Mouse (Mus musculus): ENCODE measurements at regions not wholly inside any gene's neighbourhood (a gene's known extent, or its start where the extent isn't known, plus 50 kb on each side); places are given as distances from the start of the nearest gene placed in this dataset.

DNA sequence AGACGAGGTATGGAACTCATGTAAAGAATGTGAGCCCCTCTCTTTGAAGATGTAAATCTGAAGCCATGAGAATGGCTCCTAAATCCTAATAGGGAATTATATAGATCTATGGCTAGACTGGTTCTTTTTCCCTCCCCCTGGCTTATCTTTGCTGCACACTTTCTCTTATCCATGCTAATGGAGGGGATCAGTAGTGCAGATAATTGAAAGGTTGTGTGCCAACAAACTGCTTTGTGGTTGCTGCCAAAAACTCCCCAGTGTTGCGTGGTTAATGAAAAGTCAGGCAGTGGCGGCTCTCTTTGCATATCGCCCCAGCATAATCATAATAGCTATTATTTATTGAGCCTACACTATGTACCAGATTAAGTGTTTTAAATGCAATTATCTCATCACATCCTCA is 427.6 kb downstream of the Nuf2 start:
- Histone ChIP-seq H3K36me3 (ENCODE audit: control insufficient read depth, insufficient read depth, low read length) (no peaks in the 10 kb centered on the region), H3K9ac (ENCODE audit: low read depth, low read length) (no peak overlapping the region), H3K27ac (ENCODE audit: low read depth, low read length) (no peak overlapping the region), H3K4me1 (ENCODE audit: control insufficient read depth, insufficient read depth, low read length) (no peaks in the 10 kb centered on the region), H3K4me2 (replicated peaks; ENCODE audit: low read depth, low read length) (no peak overlapping the region), H3K9me3 (ENCODE audit: control insufficient read depth, low read length) (no peaks in the 10 kb centered on the region), H3K27me3 (ENCODE audit: control insufficient read depth, insufficient read depth, low read length) (no peaks in the 10 kb centered on the region), H3K4me3 (ENCODE audit: low read length) (no peak overlapping the region)
- 66% methylated on average over 4 of the region's 4 CpGs for WGBS
- ATAC-seq (ENCODE audit: low FRiP score, low TSS enrichment), result no peak

DNA sequence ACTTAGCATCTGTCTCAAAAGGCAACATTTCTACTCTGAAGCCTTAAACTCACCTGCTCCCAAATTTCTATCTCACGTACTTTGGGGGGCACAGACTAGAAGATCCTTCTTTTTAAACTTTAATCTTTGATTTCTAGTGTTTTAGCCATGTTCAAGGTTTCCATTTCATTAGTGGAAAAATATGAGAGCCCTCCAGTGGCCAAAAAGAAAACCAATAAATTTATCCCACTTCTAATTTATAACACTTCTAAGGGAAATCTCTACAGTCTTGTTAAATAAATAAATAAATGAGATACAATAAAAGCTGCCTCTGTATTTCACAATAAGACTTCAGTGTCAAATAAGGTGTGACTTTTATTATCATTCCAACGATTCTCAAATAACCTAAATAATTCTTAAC is 428.2 kb downstream of the Nuf2 start:
- H3K36me3 ChIP-seq (ENCODE audit: control insufficient read depth, insufficient read depth, low read length), result no peaks in the 10 kb centered on the region
- no peaks in the 10 kb centered on the region for H3K27me3 ChIP-seq (ENCODE audit: control insufficient read depth, insufficient read depth, low read length)
- no peaks in the 10 kb centered on the region for H3K9me3 ChIP-seq (ENCODE audit: control insufficient read depth, low read length)
- no peak overlapping the region for H3K4me2 ChIP-seq (replicated peaks; ENCODE audit: low read depth, low read length)
- H3K4me1 ChIP-seq (ENCODE audit: control insufficient read depth, insufficient read depth, low read length), result no peaks in the 10 kb centered on the region
- WGBS, result 56% methylated on average over 2 of the region's 2 CpGs
- no peak overlapping the region for H3K27ac ChIP-seq (ENCODE audit: low read depth, low read length)
- H3K9ac ChIP-seq (ENCODE audit: low read depth, low read length), result no peak overlapping the region
- H3K4me3 ChIP-seq (ENCODE audit: low read length), result no peak overlapping the region
- no peak for ATAC-seq (ENCODE audit: low FRiP score, low TSS enrichment)

DNA sequence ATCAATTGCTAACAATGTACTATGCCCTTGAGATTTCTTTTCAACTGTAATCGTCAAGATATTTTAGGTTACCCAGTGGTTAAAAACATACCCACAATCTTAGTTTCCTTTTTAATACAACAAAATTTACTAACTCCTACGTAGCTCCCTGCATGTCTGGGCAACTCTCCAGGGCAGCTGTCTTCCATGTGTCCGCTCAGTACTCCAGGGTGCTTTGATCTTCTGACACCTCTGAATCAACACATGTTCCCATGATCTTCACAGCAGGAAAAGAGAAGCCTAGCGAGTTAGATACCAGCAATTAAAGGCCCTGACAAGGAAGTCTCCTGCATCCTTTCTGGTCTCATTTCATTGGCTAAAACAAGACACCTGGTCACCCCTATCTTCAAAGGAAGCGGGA is 432.0 kb downstream of the Nuf2 start:
- Histone ChIP-seq H3K36me3 (ENCODE audit: control insufficient read depth, insufficient read depth, low read length) (no peaks in the 10 kb centered on the region), H3K27ac (ENCODE audit: low read depth, low read length) (no peak overlapping the region), H3K4me1 (ENCODE audit: control insufficient read depth, insufficient read depth, low read length) (no peaks in the 10 kb centered on the region), H3K9ac (ENCODE audit: low read depth, low read length) (no peak overlapping the region), H3K27me3 (ENCODE audit: control insufficient read depth, insufficient read depth, low read length) (no peaks in the 10 kb centered on the region), H3K4me3 (ENCODE audit: low read length) (no peak overlapping the region), H3K9me3 (ENCODE audit: control insufficient read depth, low read length) (no peaks in the 10 kb centered on the region), H3K4me2 (replicated peaks; ENCODE audit: low read depth, low read length) (no peak overlapping the region)
- no peak for ATAC-seq (ENCODE audit: low FRiP score, low TSS enrichment)
- whole genome bisulfite sequencing, result 66% methylated on average over 5 of the region's 5 CpGs

DNA sequence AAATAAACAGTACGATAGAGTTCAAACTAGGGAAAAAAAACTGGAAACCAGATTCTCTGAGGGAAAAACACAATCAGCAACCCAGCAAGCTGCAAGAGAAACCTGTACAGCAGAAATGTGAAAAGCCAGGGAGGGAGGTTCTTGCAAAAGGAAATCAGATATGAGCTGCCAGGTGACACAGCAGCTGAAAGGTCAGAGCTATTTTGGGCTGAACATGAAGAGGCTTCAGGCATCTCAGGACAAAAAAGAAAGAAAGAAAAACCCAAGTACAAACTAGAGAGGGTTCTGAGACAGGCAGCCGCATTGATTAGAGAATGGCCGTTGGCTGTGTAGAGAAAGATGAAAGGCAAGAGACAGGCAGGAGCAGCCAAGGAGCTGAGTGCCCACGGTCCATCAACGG is 434.5 kb downstream of the Nuf2 start:
- WGBS, result 46% methylated on average over 5 of the region's 5 CpGs
- no peaks in the 10 kb centered on the region for H3K36me3 ChIP-seq (ENCODE audit: control insufficient read depth, insufficient read depth, low read length)
- H3K9ac ChIP-seq (ENCODE audit: low read depth, low read length), result no peak overlapping the region

DNA sequence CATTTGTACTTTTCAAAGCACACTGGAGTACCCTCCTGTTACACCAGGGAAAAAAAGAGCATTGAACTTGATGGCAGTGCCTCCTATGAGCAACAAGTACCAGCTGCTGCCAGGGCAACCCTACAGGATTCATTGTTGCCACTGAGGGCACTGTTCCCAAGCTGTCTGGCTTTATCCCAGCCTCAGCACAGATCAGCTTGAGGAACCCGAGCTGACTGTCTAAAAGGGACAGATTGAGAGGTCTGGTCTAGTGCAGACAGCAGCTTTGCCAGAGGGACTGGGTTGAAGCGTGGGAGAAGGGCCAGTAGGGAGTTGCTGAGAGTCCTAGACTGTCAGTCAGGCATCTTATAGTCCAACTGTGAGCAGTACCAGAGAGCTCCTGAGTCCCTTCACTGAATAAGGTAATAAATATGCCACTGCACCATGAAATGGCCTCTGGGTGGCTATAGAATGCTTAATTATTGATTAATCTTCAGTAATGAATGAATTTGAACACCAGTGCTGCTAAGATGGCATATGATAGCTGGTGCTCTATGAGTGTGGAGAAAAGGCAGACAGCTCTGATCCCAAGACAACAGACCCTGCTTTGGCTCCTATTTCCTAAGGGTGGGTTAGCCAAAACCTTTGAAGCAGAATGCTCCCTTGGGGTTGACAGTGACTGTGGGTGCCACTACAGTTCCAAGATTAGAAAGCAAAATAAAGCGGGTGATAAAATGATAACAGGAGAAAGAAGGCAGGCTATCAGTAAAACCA is 437.5 kb downstream of the Nuf2 start:
- 62% methylated on average over 3 of the region's 3 CpGs for WGBS
- no peak overlapping the region for H3K9ac ChIP-seq (ENCODE audit: low read depth, low read length)
- no peak for ATAC-seq (ENCODE audit: low FRiP score, low TSS enrichment)

More for the DNA sequence above, 434.5 kb downstream of the Nuf2 start:
- no peak overlapping the region for H3K27ac ChIP-seq (ENCODE audit: low read depth, low read length)
- no peak overlapping the region for H3K4me3 ChIP-seq (ENCODE audit: low read length)
- H3K27me3 ChIP-seq (ENCODE audit: control insufficient read depth, insufficient read depth, low read length), result no peaks in the 10 kb centered on the region
- no peaks in the 10 kb centered on the region for H3K4me1 ChIP-seq (ENCODE audit: control insufficient read depth, insufficient read depth, low read length)
- H3K4me2 ChIP-seq (replicated peaks; ENCODE audit: low read depth, low read length), result no peak overlapping the region
- no peaks in the 10 kb centered on the region for H3K9me3 ChIP-seq (ENCODE audit: control insufficient read depth, low read length)
- ATAC-seq (ENCODE audit: low FRiP score, low TSS enrichment), result no peak

DNA sequence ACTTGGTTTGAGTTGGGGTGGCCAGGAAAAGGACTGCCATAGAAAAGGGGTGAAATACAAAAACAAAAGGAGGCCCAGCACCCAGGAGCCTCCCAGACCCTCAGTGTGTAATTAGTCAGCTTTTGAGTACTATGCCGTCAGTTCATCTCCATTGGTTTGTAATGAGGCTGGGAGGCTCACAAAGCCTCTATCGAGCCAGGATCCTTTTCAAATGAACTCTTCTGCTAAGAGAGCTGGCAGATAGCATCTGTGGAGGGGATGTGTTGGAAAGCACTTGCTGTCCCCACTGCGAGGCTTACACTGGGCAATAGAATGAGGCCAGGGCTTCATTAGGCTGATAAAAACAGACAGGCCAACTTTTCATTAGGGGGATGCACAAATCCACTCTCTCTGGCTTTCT is 445.2 kb downstream of the Nuf2 start:
- no peaks in the 10 kb centered on the region for H3K27me3 ChIP-seq (ENCODE audit: control insufficient read depth, insufficient read depth, low read length)
- WGBS, result 69% methylated on average over 3 of the region's 3 CpGs
- no peak overlapping the region for H3K27ac ChIP-seq (ENCODE audit: low read depth, low read length)
- H3K4me2 ChIP-seq (replicated peaks; ENCODE audit: low read depth, low read length), result no peak overlapping the region
- H3K9ac ChIP-seq (ENCODE audit: low read depth, low read length), result no peak overlapping the region
- no peaks in the 10 kb centered on the region for H3K9me3 ChIP-seq (ENCODE audit: control insufficient read depth, low read length)
- no peaks in the 10 kb centered on the region for H3K4me1 ChIP-seq (ENCODE audit: control insufficient read depth, insufficient read depth, low read length)
- no peaks in the 10 kb centered on the region for H3K36me3 ChIP-seq (ENCODE audit: control insufficient read depth, insufficient read depth, low read length)
- no peak for ATAC-seq (ENCODE audit: low FRiP score, low TSS enrichment)
- H3K4me3 ChIP-seq (ENCODE audit: low read length), result no peak overlapping the region

More for the DNA sequence above, 437.5 kb downstream of the Nuf2 start:
- Histone ChIP-seq H3K27me3 (ENCODE audit: control insufficient read depth, insufficient read depth, low read length) (no peaks in the 10 kb centered on the region), H3K4me1 (ENCODE audit: control insufficient read depth, insufficient read depth, low read length) (no peaks in the 10 kb centered on the region), H3K4me2 (replicated peaks; ENCODE audit: low read depth, low read length) (no peak overlapping the region), H3K4me3 (ENCODE audit: low read length) (no peak overlapping the region), H3K36me3 (ENCODE audit: control insufficient read depth, insufficient read depth, low read length) (no peaks in the 10 kb centered on the region), H3K9me3 (ENCODE audit: control insufficient read depth, low read length) (no peaks in the 10 kb centered on the region), H3K27ac (ENCODE audit: low read depth, low read length) (no peak overlapping the region)

DNA sequence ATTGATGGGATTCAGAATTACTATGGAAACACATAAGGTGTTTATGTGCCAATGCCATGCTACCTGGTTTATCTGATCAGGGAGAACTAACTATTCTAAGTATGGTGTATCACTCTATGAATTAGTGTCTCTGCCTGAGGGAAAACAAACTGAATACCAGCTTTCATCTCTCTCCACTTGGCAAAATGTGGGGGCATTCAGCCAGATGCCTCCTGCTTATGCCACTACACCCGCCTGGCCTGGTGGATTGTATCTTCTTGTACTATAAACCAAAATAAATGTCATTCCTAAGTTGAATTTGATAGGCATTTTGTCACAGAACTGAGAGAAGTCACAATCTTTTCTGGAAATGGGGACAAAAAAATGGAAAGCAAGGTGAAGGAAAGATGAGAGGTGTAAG is 450.6 kb downstream of the Nuf2 start:
- Histone ChIP-seq H3K27me3 (ENCODE audit: control insufficient read depth, insufficient read depth, low read length) (no peaks in the 10 kb centered on the region), H3K9me3 (ENCODE audit: control insufficient read depth, low read length) (no peaks in the 10 kb centered on the region; the same call in 1 of the 2 replicates), H3K27ac (ENCODE audit: low read depth, low read length) (no peak overlapping the region), H3K9ac (ENCODE audit: low read depth, low read length) (no peak overlapping the region), H3K4me1 (ENCODE audit: control insufficient read depth, insufficient read depth, low read length) (no peaks in the 10 kb centered on the region), H3K4me3 (ENCODE audit: low read length) (no peak overlapping the region), H3K36me3 (ENCODE audit: control insufficient read depth, insufficient read depth, low read length) (no peaks in the 10 kb centered on the region), H3K4me2 (replicated peaks; ENCODE audit: low read depth, low read length) (no peak overlapping the region)
- ATAC-seq (ENCODE audit: low FRiP score, low TSS enrichment), result no peak
- WGBS, result 89% methylated on average over 1 of the region's 1 CpGs

DNA sequence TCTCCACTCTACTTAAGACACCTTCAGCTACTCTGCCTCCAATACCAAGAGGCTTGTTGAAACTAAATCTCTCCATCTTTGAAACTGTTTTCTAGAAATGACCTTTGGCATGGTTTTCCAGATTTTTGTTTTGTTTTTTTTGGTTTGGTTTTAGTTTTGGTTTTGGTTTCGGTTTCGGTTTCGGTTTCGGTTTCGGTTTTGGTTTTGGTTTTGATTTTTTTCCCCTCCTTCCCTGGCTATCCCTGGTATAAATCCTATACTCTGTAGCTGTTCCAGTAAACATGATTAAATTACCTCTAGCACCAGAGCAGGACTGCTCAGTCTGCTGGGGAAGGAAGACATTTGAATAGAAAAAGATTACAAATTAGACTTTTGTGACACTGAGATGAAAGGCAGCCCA is 454.0 kb downstream of the Nuf2 start:
- 93% methylated on average over 5 of the region's 5 CpGs for WGBS
- Histone ChIP-seq H3K4me3 (ENCODE audit: low read length) (no peak overlapping the region), H3K27me3 (ENCODE audit: control insufficient read depth, insufficient read depth, low read length) (no peaks in the 10 kb centered on the region), H3K27ac (ENCODE audit: low read depth, low read length) (no peak overlapping the region), H3K4me1 (ENCODE audit: control insufficient read depth, insufficient read depth, low read length) (no peaks in the 10 kb centered on the region), H3K36me3 (ENCODE audit: control insufficient read depth, insufficient read depth, low read length) (no peaks in the 10 kb centered on the region), H3K4me2 (replicated peaks; ENCODE audit: low read depth, low read length) (no peak overlapping the region), H3K9ac (ENCODE audit: low read depth, low read length) (no peak overlapping the region), H3K9me3 (ENCODE audit: control insufficient read depth, low read length) (no peaks in the 10 kb centered on the region; the same call in 1 of the 2 replicates)
- no peak for ATAC-seq (ENCODE audit: low FRiP score, low TSS enrichment)

DNA sequence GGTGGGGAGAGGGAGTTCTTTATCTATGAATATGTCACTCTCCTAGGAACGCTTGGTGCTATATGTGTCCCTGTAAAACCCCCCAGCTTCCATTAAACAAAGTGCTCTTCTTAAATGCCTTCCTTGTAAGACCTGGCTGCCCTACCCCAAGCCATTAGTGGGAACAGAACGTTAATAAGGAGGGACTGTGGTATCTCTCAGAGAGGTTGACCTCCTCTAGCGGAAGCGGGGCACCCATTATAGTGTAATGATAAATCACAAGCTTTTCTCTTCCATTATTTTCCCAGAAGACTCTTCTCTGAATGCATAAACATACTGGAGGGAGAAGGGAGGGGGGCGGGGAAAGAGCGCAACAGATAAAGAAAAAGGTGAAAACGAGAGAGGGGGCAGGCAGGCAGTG is 455.3 kb downstream of the Nuf2 start:
- H3K27me3 ChIP-seq (ENCODE audit: control insufficient read depth, insufficient read depth, low read length), result no peaks in the 10 kb centered on the region
- no peak overlapping the region for H3K9ac ChIP-seq (ENCODE audit: low read depth, low read length)
- no peaks in the 10 kb centered on the region for H3K36me3 ChIP-seq (ENCODE audit: control insufficient read depth, insufficient read depth, low read length)
- H3K4me2 ChIP-seq (replicated peaks; ENCODE audit: low read depth, low read length), result no peak overlapping the region; the same call in 1 of the 2 replicates
- no peak for ATAC-seq (ENCODE audit: low FRiP score, low TSS enrichment)
- WGBS, result 50% methylated on average over 7 of the region's 7 CpGs
- H3K27ac ChIP-seq (ENCODE audit: low read depth, low read length), result no peak overlapping the region
- H3K4me1 ChIP-seq (ENCODE audit: control insufficient read depth, insufficient read depth, low read length), result no peaks in the 10 kb centered on the region
- H3K9me3 ChIP-seq (ENCODE audit: control insufficient read depth, low read length), result no peaks in the 10 kb centered on the region; the same call in 1 of the 2 replicates
- H3K4me3 ChIP-seq (ENCODE audit: low read length), result no peak overlapping the region
